Mouse (Mus musculus): ENCODE data around the gene Fam111a.
A peak's percentile ranks its signal among the peaks of the same experiment; 100 is the strongest.

Fam111a gene

DNA sequence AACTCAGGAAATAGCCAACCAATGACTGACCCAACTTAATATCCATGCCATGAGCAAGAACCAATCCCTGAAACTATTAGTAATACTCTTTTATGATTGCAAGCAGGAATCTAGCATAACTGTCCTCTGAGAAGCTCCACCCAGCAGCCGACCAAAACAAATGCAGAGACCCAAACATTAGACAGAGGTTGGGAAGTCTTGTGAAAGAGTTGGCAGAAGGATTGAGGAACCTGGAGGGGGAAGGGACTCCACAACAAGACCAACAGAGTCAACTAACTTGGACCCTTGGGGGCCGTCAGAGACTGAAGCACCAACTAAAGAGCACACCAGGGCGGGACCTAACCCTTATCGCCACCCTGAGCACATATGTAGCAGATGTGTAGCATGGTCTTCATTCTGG, 12.7 kb downstream of the Fam111a start:
- DNase-seq (ENCODE audit: extremely low read depth, low read depth) = no peak

DNA sequence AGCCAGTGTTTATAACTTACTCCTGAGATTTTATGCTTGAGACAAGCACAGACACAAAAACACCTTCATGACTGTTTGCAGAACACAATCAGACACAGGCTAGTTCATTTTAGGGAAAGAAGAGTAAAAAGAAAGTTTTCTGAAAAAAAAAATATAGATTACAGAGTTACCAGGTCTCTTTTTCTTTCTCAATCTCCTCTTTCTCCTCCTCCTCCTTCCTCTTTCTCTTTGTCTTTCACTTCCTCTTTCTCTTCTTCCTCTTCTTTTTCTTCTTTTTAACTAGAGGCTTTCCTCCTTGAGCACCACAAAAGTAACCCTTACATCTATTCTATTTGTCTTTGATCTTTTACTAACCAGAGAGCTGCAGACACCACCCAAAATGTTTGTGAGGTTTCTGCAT, 18.7 kb downstream of the Fam111a start:
- DNase-seq (ENCODE audit: extremely low read depth, low read depth) = peak; percentile 45

DNA sequence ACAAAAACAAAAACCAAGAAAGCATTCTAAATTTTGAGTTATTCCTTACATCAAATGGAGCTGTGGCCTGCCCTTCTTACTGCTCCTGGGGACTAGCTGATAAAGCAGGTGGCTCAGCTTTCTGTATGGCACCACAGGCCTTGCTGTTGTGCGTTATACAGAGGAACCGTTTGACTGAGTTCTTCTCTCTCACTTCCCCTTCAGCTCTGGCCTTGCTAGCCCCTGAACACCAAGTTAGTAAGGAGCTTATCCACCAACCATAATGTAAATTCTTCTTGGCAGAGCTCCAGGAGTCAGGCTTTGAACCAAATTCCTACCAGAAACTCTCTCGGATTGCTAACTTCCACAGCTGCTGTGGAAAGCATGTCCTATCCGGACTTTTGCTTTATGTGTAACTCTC, 21.5 kb downstream of the Fam111a start:
- peak; percentile 79 for DNase-seq (ENCODE audit: extremely low read depth, low read depth)

DNA sequence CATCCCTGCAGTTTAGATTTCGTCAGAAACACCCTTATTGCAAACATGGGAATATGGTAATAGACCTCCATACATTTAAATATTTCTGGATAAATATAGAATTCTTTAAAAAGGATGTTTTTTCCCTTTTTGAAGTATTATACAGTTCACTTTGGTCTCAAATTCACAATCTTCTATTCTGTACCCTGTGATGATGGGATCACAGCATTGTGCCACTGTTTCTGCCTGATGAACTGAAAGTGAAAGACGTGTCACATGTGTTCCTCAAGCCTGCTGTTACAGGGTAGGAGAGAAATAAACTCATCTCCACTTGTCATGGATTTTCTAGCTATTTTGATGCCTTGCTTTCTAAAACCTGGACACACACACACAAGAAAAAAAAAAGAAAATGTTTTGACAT, 25.3 kb downstream of the Fam111a start:
- no peak for DNase-seq (ENCODE audit: extremely low read depth, low read depth)

DNA sequence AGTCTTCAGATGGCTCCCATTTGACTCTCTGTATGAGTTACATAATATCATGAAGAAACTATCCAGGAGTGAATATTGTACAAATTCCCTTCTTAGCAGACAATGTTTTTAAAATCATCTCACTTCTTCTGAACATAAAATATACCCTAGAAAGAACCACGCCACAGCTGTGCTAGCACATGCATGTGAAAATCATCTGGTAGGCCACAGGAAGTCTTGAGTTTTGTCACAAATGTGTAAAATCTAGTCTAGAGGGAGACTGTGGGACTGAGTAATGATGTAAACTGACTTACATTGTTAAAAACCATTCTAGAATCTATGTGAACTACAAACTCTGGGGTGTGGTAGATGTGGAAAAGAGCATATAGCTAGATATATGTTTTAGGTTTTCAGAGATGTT, 26.1 kb downstream of the Fam111a start:
- DNase-seq (ENCODE audit: extremely low read depth, low read depth) = no peak

DNA sequence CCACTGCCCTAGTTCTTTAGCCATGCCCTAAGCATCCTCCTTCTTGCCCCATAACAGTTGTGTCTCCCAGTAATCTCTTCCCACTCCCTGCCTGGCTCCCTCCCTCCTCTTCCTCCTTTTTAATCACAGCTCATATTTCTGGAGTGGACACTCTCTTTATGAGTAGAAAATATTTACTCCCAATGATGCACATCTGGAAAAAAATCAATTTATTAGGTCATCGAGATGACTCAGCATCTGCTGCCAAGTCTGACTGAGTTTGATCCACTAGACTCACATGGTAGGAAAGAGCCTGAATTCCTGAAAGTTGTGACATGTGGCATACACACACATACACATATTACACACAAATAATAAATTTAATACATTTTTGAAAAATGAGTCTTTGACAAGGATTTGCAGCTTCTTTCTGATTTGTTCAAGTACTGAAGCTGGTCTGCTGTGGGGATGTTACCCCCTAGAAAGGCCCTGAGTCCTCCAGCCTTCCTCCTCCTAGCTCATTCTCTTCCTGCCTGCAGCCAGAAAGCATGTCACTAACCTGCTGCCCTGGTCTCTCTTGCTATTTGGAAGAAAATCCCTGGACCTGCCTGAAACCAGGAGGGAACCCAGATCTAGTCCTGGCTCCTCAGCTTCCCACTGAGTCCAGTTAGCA, 27.2 kb downstream of the Fam111a start:
- DNase-seq (ENCODE audit: extremely low read depth, low read depth) = no peak

DNA sequence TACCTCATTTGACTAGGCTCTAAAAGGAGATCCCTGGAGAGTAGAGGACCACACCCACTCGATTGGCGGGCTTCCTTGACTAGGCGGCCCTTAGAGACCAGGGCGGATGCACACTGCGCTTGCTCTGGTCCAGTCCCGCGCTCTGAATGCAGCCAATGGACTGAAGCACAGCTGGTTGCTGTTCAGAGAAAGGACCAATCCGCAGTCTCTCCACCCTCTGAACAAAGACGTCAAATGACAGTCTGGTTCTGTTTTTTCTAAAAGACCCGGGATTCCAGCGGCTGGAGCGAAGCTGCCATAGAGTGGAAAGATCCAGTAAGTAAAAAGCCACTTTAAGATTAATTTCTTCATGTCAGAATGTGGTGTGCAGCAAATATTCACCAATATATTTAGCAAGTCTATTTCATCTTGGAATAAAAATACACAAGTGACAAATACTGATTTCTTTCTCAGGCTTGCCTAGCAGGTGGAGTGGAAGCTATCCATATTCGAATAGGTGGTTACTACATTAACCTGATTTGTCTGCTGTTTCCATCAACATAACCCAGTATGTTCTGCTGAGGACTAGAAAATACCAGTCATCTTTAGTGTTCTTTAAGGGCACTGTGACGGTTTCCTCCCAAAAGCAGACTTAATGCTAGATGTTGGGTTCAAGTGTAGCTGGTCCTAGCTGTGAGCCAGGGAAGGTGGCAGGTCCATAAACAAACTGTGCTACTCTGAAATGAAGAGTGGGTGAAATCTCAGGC, 27.9 kb downstream of the Fam111a start:
- DNase-seq (ENCODE audit: extremely low read depth, low read depth) = peak; percentile 98

DNA sequence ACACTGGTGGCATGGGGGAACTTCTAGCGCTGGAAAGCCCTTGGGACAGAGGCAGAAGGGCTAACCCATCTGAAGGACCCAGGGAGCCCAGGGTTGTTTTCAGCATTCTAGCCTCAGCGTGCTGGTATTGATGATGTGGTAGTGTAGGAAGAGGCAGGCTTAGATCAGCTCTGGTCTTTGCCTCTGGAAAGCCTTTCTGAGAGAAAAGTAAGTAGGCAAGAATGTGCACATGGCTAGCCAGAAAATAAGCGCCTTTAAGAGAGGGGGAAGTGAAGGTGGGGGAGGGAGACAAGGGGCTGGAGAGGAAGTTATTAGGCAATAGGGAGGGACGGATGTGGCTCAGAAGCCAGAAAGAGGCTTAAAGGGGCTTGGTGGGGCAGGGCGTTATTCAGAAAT, 28.5 kb downstream of the Fam111a start:
- peak; percentile 82 for DNase-seq (ENCODE audit: extremely low read depth, low read depth)

DNA sequence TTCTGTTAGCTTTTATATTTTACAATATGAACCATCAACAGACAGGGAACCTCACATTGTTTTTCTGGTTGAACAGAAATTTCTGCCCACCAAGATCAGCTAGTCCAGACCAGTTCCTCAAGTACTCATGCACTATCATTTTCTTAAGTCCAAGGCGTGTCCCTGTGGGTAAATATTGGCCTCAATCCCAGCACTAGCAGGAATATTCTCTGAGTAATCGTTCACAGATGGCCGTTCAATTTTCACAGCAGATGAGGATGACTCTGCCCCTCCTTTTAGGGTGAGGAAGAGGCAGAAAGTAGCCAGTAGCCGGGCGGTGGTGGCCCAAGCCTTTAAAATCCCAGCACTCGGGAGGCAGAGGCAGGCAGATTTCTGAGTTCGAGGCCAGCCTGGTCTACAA, 29.6 kb downstream of the Fam111a start:
- peak; percentile 55 for DNase-seq (ENCODE audit: extremely low read depth, low read depth)

DNA sequence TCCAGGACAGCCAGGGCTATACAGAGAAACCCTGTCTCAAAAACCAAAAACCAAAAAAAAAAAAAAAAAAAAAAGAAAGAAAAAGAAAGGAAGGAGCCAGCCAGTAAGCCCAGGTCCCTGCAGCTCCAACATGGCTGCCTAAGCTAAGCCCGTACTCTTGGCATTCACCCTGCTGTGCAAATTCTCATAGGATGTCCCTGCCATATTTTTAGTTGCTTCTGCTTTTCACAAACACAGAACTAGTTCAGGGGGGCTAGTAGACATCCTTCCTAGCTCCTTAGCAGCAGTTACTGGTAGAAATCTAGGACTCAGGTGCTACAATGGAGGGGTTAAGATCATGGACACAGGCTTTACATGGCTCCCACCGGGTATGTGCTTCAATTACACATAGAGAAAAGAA, 30.0 kb downstream of the Fam111a start:
- no peak for DNase-seq (ENCODE audit: extremely low read depth, low read depth)

DNA sequence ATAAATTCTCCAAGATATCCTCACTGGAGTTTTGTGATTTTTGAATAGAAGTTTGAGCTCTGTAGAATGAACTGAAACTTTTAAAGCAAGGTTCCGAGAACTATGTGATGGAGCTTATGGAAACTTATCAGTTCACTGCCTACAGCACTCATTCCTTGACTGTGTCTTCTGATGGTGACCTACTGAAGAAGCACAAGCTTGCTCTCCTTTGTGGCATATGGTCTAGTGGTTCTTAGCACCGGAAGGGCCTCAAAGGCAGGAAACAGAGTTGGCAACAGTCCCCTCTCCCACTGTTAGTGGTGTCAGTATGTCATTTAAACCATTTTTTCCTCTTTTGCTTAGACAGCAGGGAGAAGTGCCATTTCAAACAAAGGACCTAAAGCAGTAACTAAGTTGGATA, 31.1 kb downstream of the Fam111a start:
- DNase-seq (ENCODE audit: extremely low read depth, low read depth) = no peak

DNA sequence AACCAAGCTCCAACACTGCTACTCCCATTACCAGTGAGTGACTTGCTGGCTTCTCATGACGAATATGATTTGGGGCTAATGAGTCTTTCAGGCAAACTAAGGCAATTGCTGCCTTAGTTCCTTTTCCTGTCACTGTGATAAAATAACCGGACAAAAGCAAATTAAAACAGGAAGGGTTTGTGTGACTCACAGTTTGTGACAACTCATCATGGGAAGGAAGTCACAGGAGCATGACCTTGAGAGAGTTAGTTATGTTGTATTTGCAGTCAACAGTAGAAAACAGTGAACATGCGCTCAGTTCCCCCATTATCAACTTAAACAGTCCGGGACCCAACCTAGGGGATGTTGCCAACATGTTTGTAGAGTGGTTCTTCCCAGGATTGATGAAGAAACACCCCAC, 39.8 kb downstream of the Fam111a start:
- no peak for DNase-seq (ENCODE audit: extremely low read depth, low read depth)

DNA sequence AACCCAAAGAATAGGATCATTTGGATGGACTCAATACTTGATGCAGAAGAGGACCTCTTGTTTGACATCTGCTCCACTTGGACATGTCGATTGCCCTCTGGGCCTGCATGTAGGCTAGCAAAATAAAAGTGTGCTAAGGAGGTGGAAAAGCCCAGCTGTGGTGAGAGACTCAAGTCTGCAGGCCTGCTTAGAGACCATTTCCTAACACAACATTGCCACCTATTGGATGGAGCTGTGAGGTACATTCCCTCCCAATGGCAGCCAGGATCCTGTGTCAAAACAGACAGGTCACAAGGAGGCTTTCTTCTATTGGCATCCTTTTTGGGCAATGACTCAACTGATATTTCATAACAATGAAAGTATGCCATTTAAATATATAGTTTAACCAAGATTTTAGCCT, 46.4 kb downstream of the Fam111a start:
- peak; percentile 36 for DNase-seq (ENCODE audit: extremely low read depth, low read depth)

DNA sequence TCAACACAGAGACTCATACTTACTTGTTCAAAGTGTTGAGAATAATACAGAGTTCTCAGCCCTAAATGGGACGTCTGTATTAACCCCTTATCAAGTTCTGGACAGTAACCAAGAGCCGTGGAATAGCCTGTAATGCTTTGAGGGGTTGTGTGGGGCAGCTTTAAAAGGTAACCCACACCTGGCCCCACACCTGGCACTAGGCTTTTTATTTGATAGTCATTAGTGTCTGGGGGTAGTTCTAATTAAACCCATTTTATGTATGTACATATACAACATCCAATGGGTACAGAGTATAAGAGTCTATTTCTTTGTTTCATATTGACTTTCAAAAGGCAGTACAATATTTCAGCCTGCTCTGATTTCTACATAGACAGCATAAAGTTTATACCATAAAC, 49.6 kb downstream of the Fam111a start:
- no peak for DNase-seq (ENCODE audit: extremely low read depth, low read depth)

DNA sequence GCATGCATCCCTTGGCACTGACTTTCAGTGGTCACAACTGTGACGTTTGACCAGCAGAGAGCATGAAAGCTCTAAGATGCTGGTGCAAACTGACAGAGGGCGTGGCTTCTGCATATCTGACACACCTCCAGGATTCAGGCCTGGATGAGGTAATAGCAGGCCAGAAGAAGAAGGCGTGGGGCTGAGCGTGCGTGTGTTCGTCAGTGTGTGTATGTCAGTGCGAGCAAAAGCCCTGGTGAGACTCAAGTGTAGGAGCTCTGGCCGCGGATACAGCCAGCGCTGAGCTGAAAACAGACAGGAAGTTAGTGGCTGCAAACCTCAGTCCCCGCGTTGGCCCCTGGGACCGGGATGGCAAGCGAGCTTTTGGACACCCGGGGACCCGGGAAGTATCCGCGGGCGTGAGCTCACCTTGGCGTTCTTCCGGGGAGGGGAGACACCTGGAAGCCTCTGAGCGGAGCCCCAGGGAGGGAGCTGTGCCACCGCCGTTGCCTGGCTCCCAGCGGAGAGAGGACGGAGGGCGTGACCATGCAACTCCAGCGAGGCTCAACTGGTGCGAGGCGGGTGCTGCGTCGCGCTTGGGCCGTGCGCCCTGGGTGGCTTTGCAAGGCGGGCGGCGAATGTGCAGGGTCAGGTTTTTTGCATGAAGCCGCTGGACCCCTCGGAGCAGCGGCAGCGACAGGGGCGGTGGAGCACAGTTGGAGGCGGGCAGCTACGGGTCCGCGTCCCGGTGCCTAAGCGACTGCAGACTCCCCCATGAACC, 50.2 kb downstream of the Fam111a start:
- no peak for DNase-seq (ENCODE audit: extremely low read depth, low read depth)

DNA sequence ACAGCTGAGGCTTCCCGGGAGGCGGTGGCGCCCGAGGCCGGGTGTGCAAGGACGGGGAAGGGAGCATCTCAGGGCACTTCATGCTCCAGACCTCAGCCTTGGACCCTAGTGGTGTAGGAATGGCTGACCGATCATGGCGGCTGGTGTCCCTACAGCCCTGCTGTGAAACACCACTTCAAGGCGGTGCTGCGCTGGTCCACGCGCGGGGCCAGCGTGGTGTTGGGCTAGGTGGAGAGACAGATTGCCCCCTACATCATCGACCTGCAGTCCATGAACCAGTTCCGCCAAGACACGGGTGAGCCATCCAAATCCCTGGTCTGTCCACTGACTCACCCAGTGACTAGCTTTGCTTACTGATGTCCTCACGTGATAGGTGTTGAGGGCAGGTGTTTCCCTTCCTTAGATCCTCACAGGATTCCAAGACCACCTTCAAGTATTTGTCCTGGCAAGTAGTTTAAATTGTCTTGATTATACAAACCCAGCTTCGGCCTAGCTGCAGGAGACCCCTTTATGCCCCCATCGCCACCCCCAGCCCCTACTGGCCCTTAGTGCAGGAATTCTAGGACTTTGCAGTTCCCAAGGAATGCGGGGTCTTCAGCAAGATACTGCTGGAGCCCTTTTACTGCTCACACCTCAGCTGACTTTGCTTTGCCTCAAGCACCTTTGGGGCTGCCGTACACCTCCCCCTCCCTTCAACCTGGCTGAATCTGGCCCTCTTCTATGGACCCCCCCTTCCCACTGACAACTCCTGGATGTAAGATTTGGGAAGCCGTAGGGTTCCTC, 50.9 kb downstream of the Fam111a start:
- DNase-seq (ENCODE audit: extremely low read depth, low read depth) = no peak

DNA sequence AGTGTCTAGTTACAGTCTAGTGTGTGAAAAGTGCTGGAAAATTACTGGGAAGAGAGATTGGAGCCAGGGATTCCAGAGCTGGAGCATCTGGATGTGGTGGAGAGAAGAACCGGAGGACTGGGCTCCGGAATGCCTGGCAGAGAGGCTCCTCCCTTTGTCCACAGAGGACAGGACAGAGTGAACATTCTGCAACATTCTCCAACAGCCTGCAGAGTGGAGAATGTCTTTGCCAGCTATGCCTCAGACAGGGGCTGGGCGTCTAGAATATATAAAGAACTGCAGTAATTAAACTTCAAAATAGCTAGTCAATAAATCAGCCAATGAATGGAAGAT, 51.5 kb downstream of the Fam111a start:
- no peak for DNase-seq (ENCODE audit: extremely low read depth, low read depth)

DNA sequence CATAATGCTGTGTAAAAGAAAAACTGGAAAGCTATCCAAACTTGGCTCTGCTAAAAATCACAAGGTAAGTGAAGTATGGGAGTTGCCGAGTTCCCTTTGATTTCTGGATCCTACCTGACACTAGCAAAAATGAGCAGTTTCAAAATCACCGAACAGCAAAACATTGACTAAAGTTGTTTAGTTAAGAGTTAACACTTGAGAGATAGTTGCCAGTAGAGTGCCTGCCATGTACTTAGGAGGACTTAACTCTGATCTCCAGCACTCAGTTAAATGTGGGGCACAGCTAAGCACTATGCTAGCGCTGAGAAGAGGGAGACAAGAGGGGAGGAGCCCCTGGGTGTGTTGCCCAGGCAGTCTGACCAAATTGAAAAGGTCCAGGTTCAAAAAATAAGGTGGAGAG, 53.1 kb downstream of the Fam111a start:
- DNase-seq (ENCODE audit: extremely low read depth, low read depth) = no peak

DNA sequence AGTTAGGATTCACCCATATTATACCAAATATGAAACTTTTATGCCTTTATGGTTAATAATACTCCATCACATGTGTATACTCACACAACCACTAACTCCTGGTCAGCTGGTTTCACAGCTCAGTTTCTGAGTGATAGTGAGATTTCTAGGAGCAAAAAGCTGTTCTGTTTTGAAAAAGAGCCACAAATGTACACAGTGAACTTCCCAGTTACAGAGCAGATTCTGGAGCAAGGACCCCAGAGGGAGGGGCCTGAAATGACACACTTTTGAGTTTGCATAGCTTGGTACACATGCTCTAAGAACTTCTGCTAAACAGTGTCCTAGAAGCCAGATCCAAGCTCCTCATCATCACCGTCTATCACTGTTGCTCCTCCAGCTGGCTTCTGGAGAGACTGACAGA, 54.1 kb downstream of the Fam111a start, which contains the start of gene Gm4952:
Gm4952 (plus strand) TSS at position 301 of the 400 bp plus-strand sequence.
- DNase-seq (ENCODE audit: extremely low read depth, low read depth) = no peak

DNA sequence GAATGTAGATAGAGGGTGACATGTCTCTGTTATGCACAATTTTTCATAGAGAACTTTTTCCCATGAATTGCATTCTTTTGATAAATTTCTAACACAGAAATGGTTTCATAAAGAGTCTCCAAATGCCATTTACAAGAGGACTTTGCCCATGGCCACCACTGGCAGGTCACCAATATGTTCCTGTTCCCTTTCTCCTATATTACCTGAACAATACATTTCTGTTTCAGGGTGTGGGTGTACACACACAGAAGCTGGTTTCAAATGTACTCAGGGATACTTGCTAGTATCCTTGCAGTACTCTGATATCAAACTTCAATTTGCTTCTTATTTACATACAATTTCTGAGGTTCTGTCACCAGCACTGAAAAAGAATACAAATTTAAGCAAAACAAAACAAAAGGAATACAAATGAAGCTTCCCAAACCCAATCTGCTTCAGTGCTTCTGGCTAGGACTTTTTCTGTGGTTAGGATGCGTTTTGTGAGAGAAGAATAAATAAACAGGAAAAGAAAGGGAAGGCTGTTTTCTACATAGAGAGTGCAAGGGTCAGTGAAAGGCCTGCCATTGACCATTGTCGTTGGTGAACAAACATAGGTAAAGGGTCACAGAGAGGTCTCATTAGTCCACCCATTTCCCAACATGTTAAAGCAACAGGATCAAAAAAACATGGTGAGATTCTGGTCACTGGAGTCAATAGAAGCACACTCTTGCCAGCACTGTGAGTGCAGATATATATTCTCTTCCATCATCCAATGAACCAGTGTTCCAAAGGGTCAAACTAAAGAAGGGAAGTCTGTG, 55.3 kb downstream of the Fam111a start:
- DNase-seq (ENCODE audit: extremely low read depth, low read depth) = no peak

DNA sequence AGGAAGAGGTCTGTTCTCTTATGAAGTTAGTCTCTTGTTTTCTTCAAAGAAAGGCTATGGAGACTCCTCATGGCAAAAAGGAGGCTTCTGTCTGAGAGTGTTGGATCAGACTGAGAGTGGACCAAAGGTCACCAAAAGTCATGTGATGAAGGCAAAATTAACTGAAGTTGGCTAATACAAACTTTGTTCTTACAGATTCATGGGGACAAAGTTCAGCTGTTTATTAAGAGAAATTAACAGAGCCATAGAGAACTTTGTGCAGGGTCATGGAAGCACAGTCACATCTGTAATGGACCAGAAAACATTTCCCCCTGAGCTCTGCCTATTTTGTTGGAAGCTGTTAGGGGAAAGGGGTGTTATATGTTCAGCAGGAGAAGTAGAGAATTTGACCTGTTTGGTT, 62.8 kb downstream of the Fam111a start:
- no peak for DNase-seq (ENCODE audit: extremely low read depth, low read depth)
